Mouse (Mus musculus) kidney, postnatal 0 days (tissue): ENCODE results near the gene Cyb561a3. TPM values are rescaled to one million over a fixed set of nuclear protein-coding genes. Genes with fewer than 3 reads are reported as not detected.

Experiments
- ATAC-seq: fragments of 200-750 bp; cut with Nextera tagmentation; replicated peaks from 2 replicates; pipeline ENCODE4 v1.8.0; 2017; ENCODE audit warnings: low read depth, moderate number of reproducible peaks, moderate TSS enrichment, moderate library complexity; ENCODE audit not compliant: low FRiP score
- DNase-seq: peaks from one replicate; pipeline ENCODE4 v3.0.0-alpha.2; 2016; ENCODE audit warnings: low spot score
- H3K27ac ChIP-seq: fragments of 300-500 bp; sonication (generic); 2 replicates; pipeline ENCODE4 v1.5.1; 2014; ENCODE audit warnings: mild to moderate bottlenecking
- H3K27me3 ChIP-seq: fragments of 300-500 bp; sonication (generic); 2 replicates; pipeline ENCODE4 v1.6.1; 2014; ENCODE audit warnings: low read length, mixed read lengths; ENCODE audit not compliant: insufficient read depth
- H3K36me3 ChIP-seq: fragments of 300-500 bp; sonication (generic); 2 replicates; pipeline ENCODE4 v1.6.1; 2014; ENCODE audit warnings: low read length, mixed read lengths; ENCODE audit not compliant: insufficient read depth
- H3K4me1 ChIP-seq: fragments of 300-500 bp; sonication (generic); replicated peaks from 2 replicates; pipeline ENCODE4 v1.6.1; 2014; ENCODE audit warnings: antibody characterized with exemption, low read length, mixed read lengths; ENCODE audit not compliant: insufficient read depth
- H3K4me2 ChIP-seq: fragments of 300-500 bp; sonication (generic); 2 replicates; pipeline ENCODE4 v1.6.1; 2014; ENCODE audit warnings: mild to moderate bottlenecking, low read length, moderate library complexity, mixed read lengths
- H3K4me3 ChIP-seq: fragments of 300-500 bp; sonication (generic); replicated peaks from 2 replicates; pipeline ENCODE4 v1.5.1; 2014; ENCODE audit warnings: low read depth, low read length
- H3K9ac ChIP-seq: fragments of 300-500 bp; sonication (generic); 2 replicates; pipeline ENCODE4 v1.6.1; 2014; ENCODE audit warnings: low read depth, low read length
- H3K9me3 ChIP-seq: fragments of 300-500 bp; sonication (generic); replicated peaks from 2 replicates; pipeline ENCODE4 v1.6.1; 2016; ENCODE audit warnings: low read length, inconsistent platforms, mixed read lengths
- CTCF ChIP-seq: IDR thresholded peaks from 2 replicates; pipeline ENCODE4 v1.5.1; 2016; ENCODE audit warnings: antibody characterized with exemption, low read depth, mild to moderate bottlenecking, moderate library complexity
- WGBS: fragments of 180-500 bp; shearing (Covaris S2); extraction: QIAGEN DNeasy Blood & Tissue Kit; methylation state at CpG from one replicate; pipeline ENCODE4 v1.1.7; 2014; 5-methylcytosine and 5-hydroxymethylcytosine counted together
- polyA plus RNA-seq: library from polyadenylated mRNA; unstranded; fragments of >200 nt; fragmentation: Nextera tagmentation; extraction: Ambion mirVana; gene quantifications from 2 replicates; pipeline ENCODE4 v1.2.1, GENCODE M21; 2015

Cyb561a3 gene
- polyA plus RNA-seq, 1 experiment from 2014 or later = 17.2 TPM

DNA sequence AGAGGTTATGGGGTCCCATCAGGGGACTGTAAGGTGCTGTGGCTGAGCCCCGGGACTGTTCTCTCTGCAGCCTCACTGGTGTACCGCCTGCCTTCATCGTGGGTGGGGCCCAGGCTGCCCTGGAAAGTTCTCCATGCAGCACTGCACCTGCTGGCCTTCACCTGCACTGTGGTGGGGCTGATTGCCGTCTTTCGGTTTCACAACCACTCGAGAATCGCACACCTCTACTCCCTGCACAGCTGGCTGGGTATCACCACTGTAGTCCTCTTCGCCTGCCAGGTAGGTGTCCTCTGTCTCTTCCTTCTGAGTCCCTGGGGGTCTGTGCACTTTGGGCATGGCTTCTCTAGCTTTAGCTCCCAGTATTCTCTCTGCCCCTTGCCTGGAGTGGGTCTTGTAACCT lies 8.1 kb downstream of the Cyb561a3 start:
- no peaks in the 10 kb centered on the region for H3K36me3 ChIP-seq
- 79% methylated on average over 8 of the region's 8 CpGs for WGBS
- no peak for TF ChIP-seq CTCF
- H3K4me1 ChIP-seq = no peaks in the 10 kb centered on the region
- H3K4me3 ChIP-seq = no peak overlapping the region
- H3K4me2 ChIP-seq = no peak overlapping the region
- H3K27me3 ChIP-seq = no peaks in the 10 kb centered on the region
- H3K9me3 ChIP-seq = no peaks in the 10 kb centered on the region
- no peak for DNase-seq
- no peak; the same call in 1 of the 2 replicates for ATAC-seq
- H3K9ac ChIP-seq = no peak overlapping the region
- H3K27ac ChIP-seq = no peak overlapping the region

DNA sequence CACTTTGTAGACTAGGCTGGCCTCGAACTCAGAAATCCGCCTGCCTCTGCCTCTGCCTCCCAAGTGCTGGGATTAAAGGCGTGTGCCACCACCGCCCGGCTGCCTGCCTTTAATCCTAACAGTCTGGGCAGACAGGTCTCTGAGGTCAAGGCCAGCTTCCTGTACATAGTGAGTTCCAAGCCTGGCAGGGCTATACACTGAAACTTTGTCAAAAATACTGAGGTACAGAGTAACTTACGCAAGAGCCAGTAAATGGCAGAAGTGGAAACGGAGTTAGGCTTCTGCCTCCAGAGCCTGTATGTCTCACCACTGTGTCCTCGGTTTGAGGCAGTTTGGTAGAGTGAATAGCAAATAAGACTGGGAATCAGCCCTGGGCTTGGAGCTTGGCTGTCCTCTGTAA lies 10.3 kb downstream of the Cyb561a3 start:
- Histone ChIP-seq H3K9me3 (no peaks in the 10 kb centered on the region), H3K4me2 (no peak overlapping the region), H3K36me3 (peaks cover 5% of the 10 kb centered on the region), H3K4me3 (no peak overlapping the region), H3K4me1 (no peaks in the 10 kb centered on the region), H3K27me3 (no peaks in the 10 kb centered on the region), H3K27ac (no peak overlapping the region), H3K9ac (no peak overlapping the region)
- DNase-seq = no peak
- no peak for TF ChIP-seq CTCF
- no peak for ATAC-seq
- WGBS = 87% methylated on average over 8 of the region's 8 CpGs

DNA sequence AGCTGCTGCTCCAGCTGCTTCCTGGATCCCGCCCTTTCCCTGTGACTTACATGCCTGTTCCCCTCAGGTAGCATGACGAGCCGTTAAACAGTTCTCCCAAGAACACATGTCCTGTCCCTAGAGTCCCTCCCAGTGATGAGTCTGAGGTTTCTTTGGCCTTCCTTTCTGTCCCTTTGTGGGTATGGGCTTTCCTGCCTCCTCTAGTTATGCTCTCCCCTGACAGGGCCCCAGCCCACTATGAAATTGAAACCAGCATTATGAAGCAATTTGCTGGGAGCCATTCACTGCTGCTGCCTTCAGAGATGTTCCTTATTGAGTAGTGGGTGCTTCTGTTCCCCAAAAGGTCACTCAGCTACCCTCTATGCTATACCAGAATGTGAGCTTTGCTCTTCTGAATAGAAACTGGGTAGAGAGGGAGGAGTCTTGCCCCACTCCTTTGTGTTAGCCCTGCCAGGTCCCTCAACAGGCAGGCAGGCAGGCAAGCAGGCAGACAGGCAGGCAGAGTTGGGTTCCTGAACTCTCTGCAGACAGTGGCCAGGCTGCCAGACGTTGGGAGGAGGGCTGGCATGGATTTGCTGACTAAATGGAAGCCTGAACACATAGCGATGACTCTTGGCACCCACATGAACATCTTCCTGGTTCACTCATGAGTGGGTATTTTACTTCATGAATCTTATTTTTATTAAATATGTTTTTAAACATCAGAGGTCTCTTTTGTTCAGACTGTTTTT lies 12.3 kb downstream of the Cyb561a3 start:
- TF ChIP-seq CTCF = no peak
- Histone ChIP-seq H3K9ac (no peak overlapping the region), H3K4me3 (no peak overlapping the region), H3K4me1 (no peaks in the 10 kb centered on the region), H3K27me3 (no peaks in the 10 kb centered on the region), H3K27ac (no peak overlapping the region), H3K4me2 (no peak overlapping the region), H3K9me3 (no peaks in the 10 kb centered on the region), H3K36me3 (peaks cover 10% of the 10 kb centered on the region)
- DNase-seq (no peak), ATAC-seq (no peak)
- 67% methylated on average over 5 of the region's 5 CpGs for WGBS

DNA sequence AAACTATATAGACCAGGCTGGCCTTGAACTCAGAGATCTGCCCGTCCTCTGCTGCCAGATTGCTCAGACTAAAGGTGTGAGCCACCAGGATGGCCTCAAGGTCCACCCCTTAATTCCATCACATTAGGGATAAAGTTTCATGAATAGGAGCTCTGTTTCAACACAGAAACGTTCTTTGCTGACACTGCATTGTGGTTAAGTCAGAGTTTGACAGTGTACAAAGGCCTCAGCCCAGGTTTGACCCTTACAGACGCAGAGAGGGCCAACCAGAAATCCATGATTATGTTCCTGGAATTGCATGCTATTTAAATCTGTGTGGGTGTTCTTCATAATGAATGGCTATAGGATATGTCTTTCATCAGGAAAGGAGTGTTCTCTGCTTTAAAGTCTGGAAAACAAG lies 13.3 kb downstream of the Cyb561a3 start:
- Histone ChIP-seq H3K9me3 (no peaks in the 10 kb centered on the region), H3K27me3 (no peaks in the 10 kb centered on the region), H3K4me2 (no peak overlapping the region), H3K27ac (no peak overlapping the region), H3K4me3 (no peak overlapping the region), H3K9ac (no peak overlapping the region), H3K4me1 (no peaks in the 10 kb centered on the region), H3K36me3 (peaks cover 16% of the 10 kb centered on the region)
- ATAC-seq (no peak), DNase-seq (no peak)
- TF ChIP-seq CTCF = no peak
- WGBS = 59% methylated on average over 3 of the region's 3 CpGs

DNA sequence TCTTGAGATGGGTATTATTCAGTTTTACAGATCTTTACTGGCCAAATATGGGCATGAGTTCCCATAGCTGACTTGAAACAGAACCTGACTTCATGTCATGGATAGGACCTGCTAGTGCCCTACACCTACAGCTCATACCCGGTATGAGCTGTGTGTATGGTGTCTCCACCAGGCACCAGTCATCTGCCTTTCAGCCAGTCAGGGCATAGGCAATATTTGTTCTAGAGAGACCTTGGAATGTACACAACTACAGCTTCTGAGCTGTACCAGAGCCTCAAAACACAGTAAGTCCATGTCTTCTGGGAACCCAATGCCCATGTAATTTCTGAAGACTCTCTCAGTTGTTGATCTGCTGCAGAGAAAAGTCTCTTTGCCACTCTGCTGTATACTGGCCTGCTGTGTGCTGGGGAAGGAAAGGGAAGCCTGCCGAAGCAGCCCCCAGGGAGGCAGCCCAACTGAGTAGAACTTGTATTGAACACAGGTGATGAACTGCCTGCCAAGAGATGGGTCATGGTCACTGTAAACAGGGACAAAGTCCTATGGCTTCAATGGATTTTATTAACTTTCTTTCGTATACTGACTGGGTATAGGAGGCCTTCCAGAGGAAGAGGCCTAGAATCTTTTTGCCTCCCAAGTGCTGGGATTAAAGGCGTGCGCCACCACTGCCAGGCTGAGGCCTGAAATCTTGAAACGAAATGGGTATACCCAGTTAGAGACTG lies 14.8 kb downstream of the Cyb561a3 start:
- DNase-seq = no peak
- no peak overlapping the region for H3K27ac ChIP-seq
- no peak for ATAC-seq
- no peak overlapping the region for H3K4me2 ChIP-seq
- H3K36me3 ChIP-seq = peaks cover 21% of the 10 kb centered on the region
- H3K9ac ChIP-seq = no peak overlapping the region
- H3K27me3 ChIP-seq = no peaks in the 10 kb centered on the region
- 89% methylated on average over 6 of the region's 6 CpGs for WGBS
- no peak for TF ChIP-seq CTCF
- H3K9me3 ChIP-seq = no peaks in the 10 kb centered on the region
- H3K4me3 ChIP-seq = no peak overlapping the region
- no peaks in the 10 kb centered on the region for H3K4me1 ChIP-seq

DNA sequence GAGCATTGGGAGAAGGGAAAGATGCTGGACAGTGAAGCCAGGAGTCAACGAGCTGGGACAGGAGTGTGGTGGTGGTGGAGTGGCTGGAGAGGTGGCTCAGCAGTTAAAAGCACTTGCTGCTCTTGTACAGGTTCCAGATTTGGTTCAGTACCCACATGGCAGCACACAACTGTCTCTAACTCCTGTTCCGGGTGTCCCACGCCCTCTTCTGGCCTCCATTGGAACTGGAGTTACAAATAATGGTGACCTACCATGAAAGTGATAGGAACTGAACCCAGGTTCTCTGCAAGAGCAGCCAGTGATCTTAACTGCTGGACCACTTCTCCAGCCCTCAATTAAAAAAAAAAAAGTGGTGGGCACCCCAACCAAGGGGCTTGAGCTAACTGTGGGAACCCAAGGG lies 21.2 kb downstream of the Cyb561a3 start:
- ATAC-seq = no peak
- Histone ChIP-seq H3K4me3 (no peak overlapping the region), H3K4me1 (0 out of 2 replicates have a peak, but pooled peaks cover 1% of the 10 kb centered on the region), H3K27me3 (no peaks in the 10 kb centered on the region), H3K27ac (no peak overlapping the region), H3K36me3 (peaks cover 16% of the 10 kb centered on the region), H3K9me3 (no peaks in the 10 kb centered on the region), H3K4me2 (no peak overlapping the region), H3K9ac (no peak overlapping the region)
- TF ChIP-seq CTCF = peak; percentile 41; the same call in 1 of the 2 replicates
- DNase-seq = no peak
- WGBS = 44% methylated on average over 3 of the region's 3 CpGs
